Mouse (Mus musculus): ENCODE data around the gene Lsamp. TPM values are rescaled to one million over a fixed set of nuclear protein-coding genes. Genes with fewer than 3 reads are reported as not detected.

The Lsamp gene
- polyA plus RNA-seq, 1 experiment from 2014 or later, result 0.20 TPM

DNA sequence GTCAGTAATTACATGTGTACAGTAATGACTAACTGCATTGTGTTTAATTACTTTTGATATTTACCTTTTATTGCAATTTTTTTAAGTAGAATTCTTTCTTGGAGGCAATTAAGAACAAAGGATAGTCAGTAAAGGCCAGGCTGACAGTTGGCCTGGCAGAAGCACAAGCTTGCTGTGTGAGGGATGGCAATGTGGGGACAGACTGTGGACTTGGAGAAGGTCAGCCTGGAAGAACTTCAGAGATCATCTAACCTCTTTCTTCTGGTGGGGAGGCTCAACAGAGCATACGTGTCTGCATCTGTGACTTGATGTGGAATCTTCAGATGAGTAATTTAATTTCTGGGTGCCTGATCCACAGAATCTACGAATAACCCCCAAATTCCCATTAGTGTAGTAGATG is 1669.1 kb downstream of the Lsamp start:
- no peak for TF ChIP-seq EP300 (IDR thresholded peaks at IDR 0.05)

DNA sequence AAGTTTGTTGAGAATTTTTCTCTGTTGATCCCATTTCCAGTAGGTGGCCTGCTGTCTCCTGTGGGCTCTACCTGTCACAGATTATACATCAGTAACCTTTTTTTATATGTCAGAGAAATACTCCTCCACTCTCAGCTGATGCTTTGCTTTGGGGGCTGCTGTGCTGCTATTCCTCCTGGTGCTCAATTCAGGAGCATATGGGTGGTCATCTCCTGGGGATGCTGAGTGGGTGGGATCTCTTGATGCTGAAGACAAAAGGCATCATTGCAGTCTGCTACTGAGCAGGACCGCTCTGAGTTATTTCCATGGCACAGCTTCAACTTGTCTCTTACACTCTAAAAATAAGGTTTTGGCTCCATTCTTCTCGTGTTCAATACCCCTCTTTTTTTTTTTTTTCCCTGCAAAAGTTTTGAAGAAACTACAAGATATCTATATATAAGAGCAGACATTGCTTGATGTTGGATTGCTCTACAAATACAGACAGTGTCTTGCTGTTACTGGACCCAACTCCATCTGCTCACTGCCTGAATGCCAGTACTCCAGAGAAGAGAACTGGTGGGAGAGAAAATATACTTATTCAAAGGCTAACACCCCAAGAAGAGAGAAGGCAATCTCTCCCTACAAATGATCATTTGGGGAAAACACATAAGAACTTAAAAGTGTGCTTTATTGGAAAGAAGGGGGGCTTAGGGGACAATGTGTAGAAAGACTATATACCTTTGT is 1690.3 kb downstream of the Lsamp start:
- TF ChIP-seq CTCF (IDR thresholded peaks at IDR 0.05) (no peak), EP300 (IDR thresholded peaks at IDR 0.05) (no peak)
- Histone ChIP-seq H3K36me3 (ENCODE audit: insufficient read depth, low read length) (no peaks in the 10 kb centered on the region), H3K4me3 (ENCODE audit: low read depth, low read length) (no peak overlapping the region), H3K9ac (replicated peaks; ENCODE audit: low read depth) (no peak overlapping the region), H3K27me3 (replicated peaks; ENCODE audit: insufficient read depth, low read length) (no peaks in the 10 kb centered on the region), H3K4me2 (replicated peaks; ENCODE audit: low read depth, low read length) (no peak overlapping the region), H3K9me3 (ENCODE audit: low read length) (no peaks in the 10 kb centered on the region), H3K4me1 (ENCODE audit: insufficient read depth, low read depth, low read length) (no peaks in the 10 kb centered on the region), H3K27ac (ENCODE audit: low read length) (no peak overlapping the region)
- no peak for DNase-seq (ENCODE audit: low spot score)
- ATAC-seq, result no peak
- WGBS, result 54% methylated on average over 2 of the region's 2 CpGs

More for the DNA sequence above, 1669.1 kb downstream of the Lsamp start:
- Histone ChIP-seq H3K9ac (replicated peaks; ENCODE audit: low read depth) (no peak overlapping the region), H3K27ac (ENCODE audit: low read length) (no peak overlapping the region), H3K27me3 (replicated peaks; ENCODE audit: insufficient read depth, low read length) (no peaks in the 10 kb centered on the region), H3K4me3 (ENCODE audit: low read depth, low read length) (no peak overlapping the region), H3K36me3 (ENCODE audit: insufficient read depth, low read length) (no peaks in the 10 kb centered on the region), H3K4me2 (replicated peaks; ENCODE audit: low read depth, low read length) (no peak overlapping the region), H3K4me1 (ENCODE audit: insufficient read depth, low read depth, low read length) (no peaks in the 10 kb centered on the region), H3K9me3 (ENCODE audit: low read length) (no peaks in the 10 kb centered on the region)
- 72% methylated on average over 2 of the region's 2 CpGs for WGBS
- DNase-seq (ENCODE audit: low spot score) (no peak), ATAC-seq (no peak)

DNA sequence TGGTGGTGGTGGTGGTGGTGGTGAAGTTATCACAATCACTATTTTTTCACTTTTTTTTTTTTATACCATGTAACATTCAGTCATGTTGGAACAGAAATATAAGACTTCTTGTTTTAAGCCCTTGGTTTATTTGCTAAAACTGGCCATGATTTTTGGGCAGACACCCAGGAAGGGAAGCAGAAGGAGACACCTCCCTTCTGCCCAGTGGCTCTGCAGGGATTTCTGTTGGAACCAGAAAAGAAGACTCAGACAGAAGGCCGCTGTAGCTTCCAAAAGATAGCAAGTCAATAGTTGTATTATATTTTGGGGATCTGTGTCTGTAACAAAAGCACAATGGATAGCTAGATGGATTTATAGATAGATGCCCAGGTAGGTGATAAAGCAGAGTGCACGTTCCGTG is 1691.6 kb downstream of the Lsamp start:
- H3K4me3 ChIP-seq (ENCODE audit: low read depth, low read length), result no peak overlapping the region
- 77% methylated on average over 3 of the region's 3 CpGs for WGBS
- no peak overlapping the region for H3K4me2 ChIP-seq (replicated peaks; ENCODE audit: low read depth, low read length)
- H3K36me3 ChIP-seq (ENCODE audit: insufficient read depth, low read length), result no peaks in the 10 kb centered on the region
- H3K27ac ChIP-seq (ENCODE audit: low read length), result no peak overlapping the region
- no peaks in the 10 kb centered on the region for H3K9me3 ChIP-seq (ENCODE audit: low read length)
- ATAC-seq, result no peak
- DNase-seq (ENCODE audit: low spot score), result no peak
- no peaks in the 10 kb centered on the region for H3K27me3 ChIP-seq (replicated peaks; ENCODE audit: insufficient read depth, low read length)
- no peaks in the 10 kb centered on the region for H3K4me1 ChIP-seq (ENCODE audit: insufficient read depth, low read depth, low read length)
- no peak overlapping the region for H3K9ac ChIP-seq (replicated peaks; ENCODE audit: low read depth)
- TF ChIP-seq CTCF (IDR thresholded peaks at IDR 0.05) (no peak), EP300 (IDR thresholded peaks at IDR 0.05) (no peak)

GRCm38 (mm10) chr16:41692435-41692834 is 1708.3 kb downstream of the Lsamp start:
- no peak for ATAC-seq
- no peak overlapping the region for H3K4me2 ChIP-seq (replicated peaks; ENCODE audit: low read depth, low read length)
- no peak for DNase-seq (ENCODE audit: low spot score)
- no peak overlapping the region for H3K27ac ChIP-seq (ENCODE audit: low read length)
- peak; percentile 51 for TF ChIP-seq CTCF (IDR thresholded peaks at IDR 0.05)
- TF ChIP-seq EP300 (IDR thresholded peaks at IDR 0.05), result no peak
- no peaks in the 10 kb centered on the region for H3K36me3 ChIP-seq (ENCODE audit: insufficient read depth, low read length)
- no peaks in the 10 kb centered on the region for H3K4me1 ChIP-seq (ENCODE audit: insufficient read depth, low read depth, low read length)
- no peaks in the 10 kb centered on the region for H3K27me3 ChIP-seq (replicated peaks; ENCODE audit: insufficient read depth, low read length)
- no peak overlapping the region for H3K9ac ChIP-seq (replicated peaks; ENCODE audit: low read depth)
- H3K4me3 ChIP-seq (ENCODE audit: low read depth, low read length), result no peak overlapping the region
- H3K9me3 ChIP-seq (ENCODE audit: low read length), result no peaks in the 10 kb centered on the region

- H3K36me3 ChIP-seq (ENCODE audit: insufficient read depth, low read length), result no peaks in the 10 kb centered on the region
- WGBS, result 78% methylated on average over 5 of the region's 5 CpGs
- H3K9ac ChIP-seq (replicated peaks; ENCODE audit: low read depth), result no peak overlapping the region
- TF ChIP-seq EP300 (IDR thresholded peaks at IDR 0.05), result no peak
- TF ChIP-seq CTCF (IDR thresholded peaks at IDR 0.05), result no peak
- H3K4me3 ChIP-seq (ENCODE audit: low read depth, low read length), result no peak overlapping the region
- H3K4me1 ChIP-seq (ENCODE audit: insufficient read depth, low read depth, low read length), result no peaks in the 10 kb centered on the region
- no peak for DNase-seq (ENCODE audit: low spot score)
- no peak for ATAC-seq
- H3K9me3 ChIP-seq (ENCODE audit: low read length), result no peaks in the 10 kb centered on the region
- no peaks in the 10 kb centered on the region for H3K27me3 ChIP-seq (replicated peaks; ENCODE audit: insufficient read depth, low read length)
- no peak overlapping the region for H3K4me2 ChIP-seq (replicated peaks; ENCODE audit: low read depth, low read length)
- no peak overlapping the region for H3K27ac ChIP-seq (ENCODE audit: low read length)
Measured at GRCm38 (mm10) chr16:41701790-41702428, 1717.7 kb downstream of the Lsamp start.

DNA sequence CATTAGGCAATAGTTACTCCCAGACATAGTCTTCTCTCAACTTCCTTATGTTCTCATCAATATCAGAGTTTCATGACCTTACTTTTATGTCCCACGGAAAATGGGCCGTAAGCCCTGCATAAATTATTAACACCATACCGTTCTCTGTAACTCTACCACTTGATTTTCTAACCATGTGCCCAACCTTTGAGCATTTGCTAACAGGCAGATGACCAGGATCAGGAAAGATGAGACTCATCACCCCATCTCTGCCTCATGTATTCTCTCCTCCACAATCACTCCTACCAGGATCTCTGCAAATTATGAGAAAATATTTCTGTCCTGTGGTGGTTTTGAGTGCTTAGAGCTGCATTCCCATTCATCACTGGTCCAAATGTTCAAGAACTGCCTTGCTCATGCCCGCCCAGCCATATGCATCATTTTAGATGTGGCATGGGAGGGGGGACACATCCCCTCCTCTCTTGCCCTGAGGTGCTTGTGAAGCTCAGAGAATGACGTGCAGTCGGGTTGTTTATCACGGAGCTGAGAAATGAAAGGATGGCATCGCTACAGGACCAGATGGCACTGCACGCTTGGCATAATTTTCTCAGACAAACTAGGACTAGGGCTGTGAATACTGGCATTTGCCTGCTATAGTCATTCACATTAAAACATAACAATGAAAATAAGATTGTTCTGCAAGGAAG is 1744.9 kb downstream of the Lsamp start:
- no peak overlapping the region for H3K4me3 ChIP-seq (ENCODE audit: low read depth, low read length)
- H3K27me3 ChIP-seq (replicated peaks; ENCODE audit: insufficient read depth, low read length), result no peaks in the 10 kb centered on the region
- no peak overlapping the region for H3K4me2 ChIP-seq (replicated peaks; ENCODE audit: low read depth, low read length)
- 84% methylated on average over 9 of the region's 9 CpGs for WGBS
- TF ChIP-seq CTCF (IDR thresholded peaks at IDR 0.05) (no peak), EP300 (IDR thresholded peaks at IDR 0.05) (no peak)
- no peak overlapping the region for H3K27ac ChIP-seq (ENCODE audit: low read length)
- DNase-seq (ENCODE audit: low spot score), result no peak
- no peaks in the 10 kb centered on the region for H3K4me1 ChIP-seq (ENCODE audit: insufficient read depth, low read depth, low read length)
- no peak for ATAC-seq
- no peaks in the 10 kb centered on the region for H3K36me3 ChIP-seq (ENCODE audit: insufficient read depth, low read length)
- H3K9ac ChIP-seq (replicated peaks; ENCODE audit: low read depth), result no peak overlapping the region
- no peaks in the 10 kb centered on the region for H3K9me3 ChIP-seq (ENCODE audit: low read length)
